Mouse (Mus musculus) forebrain, embryonic 11.5 days (tissue): ENCODE measurements around the gene Efcab12. TPM values are rescaled to one million over a fixed set of nuclear protein-coding genes. Genes with fewer than 3 reads are reported as not detected.

Source experiments
- microRNA-seq: library from miRNA; unstranded; fragments of <30 nt; microRNA quantifications from one replicate; pipeline ENCODE4, GENCODE M21; 2016; ENCODE audit not compliant: insufficient number of aligned reads
- polyA plus RNA-seq: library from polyadenylated mRNA; unstranded; fragments of >200 nt; fragmentation: Nextera tagmentation; extraction: Ambion mirVana; gene quantifications from 2 replicates; pipeline ENCODE4 v1.2.1, GENCODE M21; 2014

Efcab12 gene
- polyA plus RNA-seq, 1 experiment from 2014 or later, result 2.1 TPM

Small RNA genes lying within 50 kb of the gene (microRNA-seq; reads per million reads assigned to microRNA genes)
- gene Mir7660, result not detected

Other genes starting within 250 kb of the Efcab12 start
- 0.29 TPM in 1 of 2 replicates, not detected in the other for gene Mkrn2os, start 245.8 kb downstream of the Efcab12 start, polyA plus RNA-seq
- gene Mkrn2, start 236.5 kb downstream of the Efcab12 start, polyA plus RNA-seq, result 23.4 and 26.2 TPM in 2 replicates
- gene Raf1, start 161.8 kb downstream of the Efcab12 start, polyA plus RNA-seq, result 153 and 175 TPM in 2 replicates
- 2.2 and 2.6 TPM in 2 replicates for gene Tmem40, start 76.0 kb downstream of the Efcab12 start, polyA plus RNA-seq
- gene Cand2, start 63.9 kb downstream of the Efcab12 start, polyA plus RNA-seq, result 46.4 and 49.8 TPM in 2 replicates
- gene Rpl32, start 29.7 kb downstream of the Efcab12 start, polyA plus RNA-seq, result 1,664 and 1,794 TPM in 2 replicates
- gene Mbd4, start 15.0 kb upstream of the Efcab12 start, polyA plus RNA-seq, result 32.0 and 37.5 TPM in 2 replicates
- 29.0 and 29.6 TPM in 2 replicates for gene Ift122, start 15.1 kb upstream of the Efcab12 start, polyA plus RNA-seq
- 0.09 TPM in 2 replicates for gene Rho, start 93.3 kb upstream of the Efcab12 start, polyA plus RNA-seq
- not detected in 2 replicates for gene H1foo, start 106.5 kb upstream of the Efcab12 start, polyA plus RNA-seq
- 23.9 and 25.5 TPM in 2 replicates for gene Plxnd1, start 156.6 kb upstream of the Efcab12 start, polyA plus RNA-seq